ENCODE assay signal across 8 mouse cellular contexts in the genomic region with DNA sequence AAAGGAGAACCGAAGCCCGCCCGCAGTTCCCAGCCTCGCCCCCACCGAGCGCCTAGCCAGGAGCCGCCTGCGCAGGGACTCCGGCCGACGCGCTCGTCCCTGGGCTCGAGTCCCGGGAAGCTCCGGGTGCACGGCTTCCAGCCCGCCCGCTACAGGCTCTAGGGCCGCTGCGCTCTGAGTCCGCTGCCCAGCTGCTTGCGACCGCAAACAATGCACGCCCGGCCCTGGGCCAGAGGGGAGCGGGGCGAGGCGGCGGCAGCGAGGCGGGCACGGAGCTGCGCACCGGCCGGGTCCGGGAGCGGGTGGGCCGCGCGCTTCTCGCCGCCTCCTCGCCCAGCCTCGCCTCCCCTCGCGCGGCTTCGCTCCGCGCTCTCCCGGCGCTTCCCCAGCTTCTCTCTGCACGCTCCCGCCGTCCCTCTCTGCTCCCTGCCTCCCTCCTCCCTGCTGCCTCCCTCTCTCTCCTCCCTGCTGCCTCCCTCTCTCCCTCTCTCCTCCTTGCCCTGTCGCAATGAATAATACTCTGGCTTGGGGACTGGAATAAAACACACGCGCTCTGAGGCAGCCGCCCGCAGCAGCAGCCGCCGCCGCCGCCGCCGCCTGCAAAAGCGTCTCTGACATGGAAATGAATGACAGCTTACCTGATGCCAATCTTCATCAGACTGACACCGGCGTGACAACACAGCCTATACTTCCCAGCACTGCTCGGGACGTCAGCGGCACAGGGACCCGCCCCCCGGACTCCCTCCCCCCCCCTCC. TPM values are rescaled to one million over a fixed set of nuclear protein-coding genes. Genes with fewer than 3 reads are reported as not detected.
DNase-seq lines count a peak whose midpoint lies in the region; TF ChIP-seq lines count a peak whose summit lies in the region.

No protein-coding gene starts in this region.

- peak overlapping the region; percentile 95 for H3K4me3 ChIP-seq in hindbrain, embryonic 10.5 days
- peak overlapping the region; percentile 93 for H3K4me3 ChIP-seq in olfactory bulb, adult 2 months (ENCODE audit: insufficient read depth, low read depth, low read length)

- H3K9me3 ChIP-seq in hindbrain, embryonic 10.5 days: no peaks in the 10 kb centered on the region

- TF ChIP-seq CTCF in olfactory bulb, adult 2 months (IDR thresholded peaks at IDR 0.05; ENCODE audit: insufficient read depth, low read depth, low read length): no peak

- peak; percentile 60; the same call in 1 of the 2 replicates for TF ChIP-seq POLR2A in olfactory bulb, adult 2 months (IDR thresholded peaks at IDR 0.05; ENCODE audit: insufficient read depth, low read depth, low read length)

- H3K27ac ChIP-seq in hindbrain, embryonic 10.5 days: peak overlapping the region; percentile 99
- H3K27ac ChIP-seq in olfactory bulb, adult 2 months (ENCODE audit: insufficient read depth, low read depth, low read length): peak overlapping the region; percentile 97

- no peaks in the 10 kb centered on the region for H3K36me3 ChIP-seq in hindbrain, embryonic 10.5 days

- WGBS in hindbrain, embryonic 10.5 days: under 1% methylated on average over 74 of the region's 75 CpGs
- under 1% methylated on average over 66 of the region's 75 CpGs for WGBS in olfactory bulb, adult 2 months

- peaks cover 5% of the 10 kb centered on the region; the same call in 1 of the 2 replicates for H3K27me3 ChIP-seq in hindbrain, embryonic 10.5 days (ENCODE audit: insufficient read depth, poor library complexity, severe bottlenecking)

- H3K4me1 ChIP-seq in hindbrain, embryonic 10.5 days (replicated peaks): peaks cover 49% of the 10 kb centered on the region
- H3K4me1 ChIP-seq in olfactory bulb, adult 2 months (ENCODE audit: control insufficient read depth, insufficient read depth, low read length): peaks cover 17% of the 10 kb centered on the region

- peak; percentile 28 for DNase-seq in T-cell, adult 2 months (ENCODE audit: low spot score)
- peak; percentile 87 for DNase-seq in cerebellum, adult 9-11 months
- DNase-seq in frontal cortex, postnatal 10 days (ENCODE audit: low spot score in 2 of 2): peak; percentile 74 to 79
- DNase-seq in hindbrain, embryonic 10.5 days (ENCODE audit: low spot score): peak; percentile 92
- DNase-seq in layer of hippocampus, adult 8-10 months (ENCODE audit: low spot score in 2 of 2): peak; percentile 77 to 80
- DNase-seq in lung, adult 18-20 months: peak; percentile 64 to 72
- DNase-seq in yolk sac, embryonic 10.5 days (ENCODE audit: low spot score): peak; percentile 87

RNA-seq across cellular contexts. Expression of a gene that starts 0.4 kb away (rescaled TPM):
- polyA plus RNA-seq in hindbrain, embryonic 10.5 days (2016; fragmentation: Nextera tagmentation; extraction: Ambion mirVana): 35.0 and 40.3 TPM in 2 replicates
- 10 to 100 TPM; 38.5 to 59.5 (median 43.0) TPM for total RNA-seq in layer of hippocampus, adult 8-10 months (2022)
- polyA plus RNA-seq in olfactory bulb, adult 2 months (2012; ENCODE audit: insufficient read depth, insufficient read length, low replicate concordance, missing spikeins): not detected in 2 replicates

Comparison
In these comparisons a context has a peak if more than half of its experiments do, and no peak if none do; other contexts are left out.
1. Peak in every context shown above with its lines: DNase-seq, H3K4me3 ChIP-seq and H3K27ac ChIP-seq.
2. DNase-seq: peak in every context shown above with its lines; median percentile 92 in hindbrain, embryonic 10.5 days; 87 in cerebellum, adult 9-11 months; 87 in yolk sac, embryonic 10.5 days; 78 in layer of hippocampus, adult 8-10 months; 76 in frontal cortex, postnatal 10 days; 68 in lung, adult 18-20 months; 28 in T-cell, adult 2 months.
3. RNA of a gene that starts 0.4 kb away (polyA plus RNA-seq): 35.0 to 40.3 TPM in hindbrain, embryonic 10.5 days; not detected in olfactory bulb, adult 2 months; every median in the first group is over 10 times any median in the second.